19 mouse cellular contexts compared by ENCODE assay signal in genomic region chr14:61575066-61575465, GRCm38 (mm10). TPM values are rescaled to one million over a fixed set of nuclear protein-coding genes. Genes with fewer than 3 reads are reported as not detected.
DNase-seq lines count a peak whose midpoint lies in the region; ATAC-seq and TF ChIP-seq lines count a peak whose summit lies in the region.
"Had no signal": no experiment of that assay in that cellular context is flagged by ENCODE, and none has a peak within 500 bp of the region (broad histone marks: within the 10 kb centered on the region; RNA-seq: fewer than 3 reads in every experiment).

No protein-coding gene starts in this region.

- H3K36me3 ChIP-seq in heart, embryonic 11.5 days (ENCODE audit: control insufficient read depth, insufficient read depth, low read length): no peaks in the 10 kb centered on the region
- no peaks in the 10 kb centered on the region for H3K36me3 ChIP-seq in testis, adult 2 months (ENCODE audit: control insufficient read depth, insufficient read depth, low read length)
- H3K36me3 ChIP-seq in kidney, embryonic 16.5 days (ENCODE audit: insufficient read depth, low read length): no peaks in the 10 kb centered on the region
- H3K36me3 ChIP-seq: limb, embryonic 13.5 days; midbrain, embryonic 10.5 days had no signal

- H3K27me3 ChIP-seq in heart, embryonic 11.5 days (ENCODE audit: control insufficient read depth, insufficient read depth, low read length): no peaks in the 10 kb centered on the region
- H3K27me3 ChIP-seq in testis, adult 2 months (ENCODE audit: control insufficient read depth, insufficient read depth, low read length): no peaks in the 10 kb centered on the region
- H3K27me3 ChIP-seq in kidney, embryonic 16.5 days (ENCODE audit: insufficient read depth, low read length): no peaks in the 10 kb centered on the region
- H3K27me3 ChIP-seq: forebrain, embryonic 13.5 days; limb, embryonic 13.5 days had no signal

- H3K4me1 ChIP-seq in heart, embryonic 11.5 days (ENCODE audit: control insufficient read depth, insufficient read depth, low read length): no peaks in the 10 kb centered on the region
- peaks cover 8% of the 10 kb centered on the region for H3K4me1 ChIP-seq in testis, adult 2 months (ENCODE audit: control insufficient read depth, insufficient read depth, low read length)
- H3K4me1 ChIP-seq in kidney, embryonic 16.5 days (ENCODE audit: insufficient read depth, low read length): no peaks in the 10 kb centered on the region
- H3K4me1 ChIP-seq: forebrain, embryonic 13.5 days; limb, embryonic 13.5 days; midbrain, embryonic 10.5 days had no signal

- TF ChIP-seq POLR2A in testis, adult 2 months (IDR thresholded peaks at IDR 0.05; ENCODE audit: control insufficient read depth, low read depth, low read length): no peak

- 82% methylated on average over 10 of the region's 10 CpGs for WGBS in heart, embryonic 11.5 days (ENCODE audit: insufficient replicate concordance)
- 86% methylated on average over 10 of the region's 10 CpGs for WGBS in kidney, embryonic 16.5 days

- no peak for ATAC-seq in heart, embryonic 11.5 days (replicated peaks; ENCODE audit: insufficient number of reproducible peaks, low FRiP score, low TSS enrichment)
- ATAC-seq in kidney, embryonic 16.5 days (ENCODE audit: low FRiP score, low TSS enrichment): no peak
- ATAC-seq: forebrain, embryonic 13.5 days; hindbrain, embryonic 16.5 days had no signal

- DNase-seq in heart, adult 8-10 months (ENCODE audit: low spot score): peak; percentile 49
- DNase-seq in adrenal gland, postnatal 25 days: peak; percentile 15
- DNase-seq in gastrocnemius, postnatal 36 days: peak; percentile 20 to 29
- DNase-seq in thymus, postnatal 0 days (ENCODE audit: low spot score): no peak
- no peak for DNase-seq in c-Kit-positive CD71-positive TER-119-positive erythroid progenitor cells, embryonic 14.5 days (ENCODE audit: low spot score)
- DNase-seq: cerebellum, adult 11-12 months; cerebellum, postnatal 36 days; kidney, adult 18-20 months; kidney, postnatal 25 days; lung, postnatal 14 days had no signal

- TF ChIP-seq CTCF in testis, adult 2 months (IDR thresholded peaks at IDR 0.05; ENCODE audit: control insufficient read depth, insufficient read depth, insufficient replicate concordance, low read depth, low read length): no peak

- no peak overlapping the region for H3K4me3 ChIP-seq in heart, embryonic 11.5 days (ENCODE audit: low read depth, low read length)
- peak overlapping the region; percentile 14; the same call in 1 of the 2 replicates for H3K4me3 ChIP-seq in testis, adult 2 months (ENCODE audit: control insufficient read depth, low read depth, low read length)
- H3K4me3 ChIP-seq in kidney, embryonic 16.5 days (ENCODE audit: low read length): no peak overlapping the region
- H3K4me3 ChIP-seq: forebrain, embryonic 13.5 days; limb, embryonic 13.5 days; midbrain, embryonic 10.5 days had no signal

- no peak overlapping the region for H3K4me2 ChIP-seq in heart, embryonic 11.5 days
- H3K4me2 ChIP-seq in kidney, embryonic 16.5 days (replicated peaks; ENCODE audit: low read depth, low read length): no peak overlapping the region
- H3K4me2 ChIP-seq: forebrain, embryonic 13.5 days; limb, embryonic 13.5 days had no signal

- no peaks in the 10 kb centered on the region for H3K9me3 ChIP-seq in heart, embryonic 11.5 days (replicated peaks; ENCODE audit: control insufficient read depth, low read length)
- no peaks in the 10 kb centered on the region for H3K9me3 ChIP-seq in kidney, embryonic 16.5 days (ENCODE audit: low read length)
- H3K9me3 ChIP-seq: forebrain, embryonic 13.5 days; limb, embryonic 13.5 days; midbrain, embryonic 10.5 days had no signal

- intact Hi-C loops in gastrocnemius, postnatal 36 days (cut with DNase I): loop anchor here (2.0 kb wide), 1 partner anchor 108 kb away; no protein-coding TSS in a partner anchor

- H3K27ac ChIP-seq in heart, embryonic 11.5 days (ENCODE audit: low read depth, low read length): no peak overlapping the region
- H3K27ac ChIP-seq in testis, adult 2 months (ENCODE audit: control insufficient read depth, insufficient read depth, low read depth, low read length): peak overlapping the region; percentile 58
- H3K27ac ChIP-seq in kidney, embryonic 16.5 days (ENCODE audit: low read length): no peak overlapping the region
- H3K27ac ChIP-seq: forebrain, embryonic 13.5 days; limb, embryonic 13.5 days; midbrain, embryonic 10.5 days had no signal

- no peak overlapping the region for H3K9ac ChIP-seq in heart, embryonic 11.5 days (ENCODE audit: low read depth, low read length)
- no peak overlapping the region for H3K9ac ChIP-seq in kidney, embryonic 16.5 days (replicated peaks; ENCODE audit: low read length)
- H3K9ac ChIP-seq: forebrain, embryonic 13.5 days; limb, embryonic 13.5 days had no signal

RNA-seq across cellular contexts. Expression of gene Spryd7, which starts 18.4 kb away (rescaled TPM):
- 10 to 100 TPM; 52.6 to 61.9 (median 58.5) TPM for total RNA-seq in heart, adult 8-10 months (2022)
- polyA plus RNA-seq in heart, embryonic 11.5 days (2014; fragmentation: Nextera tagmentation; extraction: Ambion mirVana): 24.9 and 29.4 TPM in 2 replicates
- total RNA-seq in adrenal gland, postnatal 25 days (2021): 18.0 and 18.2 TPM in 2 replicates
- 10 to 100 TPM; 39.5 to 43.5 TPM for total RNA-seq in gastrocnemius, postnatal 36 days (2021)
- 11.9 and 12.3 TPM in 2 replicates for polyA plus RNA-seq in testis, adult 2 months (2012; rRNA removed)
- polyA plus RNA-seq in thymus, postnatal 0 days (2015; fragmentation: Nextera tagmentation; extraction: Ambion mirVana): 33.9 and 35.5 TPM in 2 replicates
- polyA plus RNA-seq in kidney, embryonic 16.5 days (2015; fragmentation: Nextera tagmentation; extraction: Ambion mirVana): 21.4 and 24.3 TPM in 2 replicates

RNA-seq across cellular contexts. Expression of gene Trim13, which starts 23.0 kb away (rescaled TPM):
- 1 to 10 TPM; 7.1 to 8.6 (median 8.1) TPM for total RNA-seq in heart, adult 8-10 months (2022)
- polyA plus RNA-seq in heart, embryonic 11.5 days (2014; fragmentation: Nextera tagmentation; extraction: Ambion mirVana): 14.3 and 16.1 TPM in 2 replicates
- total RNA-seq in adrenal gland, postnatal 25 days (2021): 7.0 and 9.2 TPM in 2 replicates
- total RNA-seq in gastrocnemius, postnatal 36 days (2021): 1 to 10 TPM; 5.3 to 7.4 TPM
- polyA plus RNA-seq in testis, adult 2 months (2012; rRNA removed): 11.0 and 13.9 TPM in 2 replicates
- polyA plus RNA-seq in thymus, postnatal 0 days (2015; fragmentation: Nextera tagmentation; extraction: Ambion mirVana): 18.2 and 19.2 TPM in 2 replicates
- 16.1 and 16.4 TPM in 2 replicates for polyA plus RNA-seq in kidney, embryonic 16.5 days (2015; fragmentation: Nextera tagmentation; extraction: Ambion mirVana)

RNA-seq across cellular contexts. Expression of gene Kcnrg, which starts 32.2 kb away (rescaled TPM):
- total RNA-seq in heart, adult 8-10 months (2022): under 1 TPM in 2 of 4 experiments, not detected in 2; 0.12 to 0.16 TPM
- 0.44 and 0.64 TPM in 2 replicates for polyA plus RNA-seq in heart, embryonic 11.5 days (2014; fragmentation: Nextera tagmentation; extraction: Ambion mirVana)
- 0.27 and 0.52 TPM in 2 replicates for total RNA-seq in adrenal gland, postnatal 25 days (2021)
- under 1 TPM in 1 of 2 experiments, not detected in 1; 0.12 TPM for total RNA-seq in gastrocnemius, postnatal 36 days (2021)
- 0.19 and 0.30 TPM in 2 replicates for polyA plus RNA-seq in testis, adult 2 months (2012; rRNA removed)
- polyA plus RNA-seq in thymus, postnatal 0 days (2015; fragmentation: Nextera tagmentation; extraction: Ambion mirVana): 0.91 and 1.3 TPM in 2 replicates
- 0.37 and 0.51 TPM in 2 replicates for polyA plus RNA-seq in kidney, embryonic 16.5 days (2015; fragmentation: Nextera tagmentation; extraction: Ambion mirVana)
- total RNA-seq: monocyte, adult 5-6 weeks had no signal
- polyA plus RNA-seq: small intestine, adult 2 months had no signal

Comparison
In these comparisons a context has a peak if more than half of its experiments do, and no peak if none do; other contexts are left out.
1. DNase-seq: peak in heart, adult 8-10 months (single experiment), adrenal gland, postnatal 25 days (single experiment) and gastrocnemius, postnatal 36 days (2 of 2); none in thymus, postnatal 0 days (single experiment) and c-Kit-positive CD71-positive TER-119-positive erythroid progenitor cells, embryonic 14.5 days (single experiment).